ENCODE assay signal across 8 mouse cellular contexts in the genomic region with DNA sequence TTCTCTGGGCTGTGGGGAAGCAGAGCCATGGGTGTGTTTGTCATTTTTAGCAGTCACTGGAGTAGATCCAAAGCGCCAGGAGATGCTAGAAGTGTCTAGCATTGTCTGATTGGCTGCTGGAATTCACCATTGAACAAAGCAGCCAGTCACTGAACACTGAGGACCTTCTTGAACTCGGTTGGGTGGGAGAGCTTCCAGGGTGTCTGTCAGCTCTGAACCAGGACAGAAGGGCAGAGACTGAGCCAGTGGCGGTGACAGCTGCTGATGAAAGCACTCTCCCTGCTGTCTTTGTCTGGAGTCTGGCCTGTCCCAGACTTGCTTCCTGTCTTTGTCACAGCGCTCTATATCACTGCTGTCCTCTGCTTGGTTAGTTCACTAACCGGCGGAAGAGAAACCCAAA. TPM values are rescaled to one million over a fixed set of nuclear protein-coding genes. Genes with fewer than 3 reads are reported as not detected.
A peak's percentile ranks its signal among the peaks of the same experiment; 100 is the strongest.
DNase-seq lines count a peak whose midpoint lies in the region; ATAC-seq and TF ChIP-seq lines count a peak whose summit lies in the region.

No protein-coding gene starts in this region.

- H3K4me3 ChIP-seq in embryonic facial prominence, embryonic 11.5 days (ENCODE audit: low read depth, low read length), result no peak overlapping the region
- H3K4me3 ChIP-seq in heart, embryonic 15.5 days, result no peak overlapping the region
- no peak overlapping the region for H3K4me3 ChIP-seq in kidney, postnatal 0 days (replicated peaks; ENCODE audit: low read depth, low read length)

- H3K9ac ChIP-seq in embryonic facial prominence, embryonic 11.5 days (replicated peaks; ENCODE audit: low read length), result no peak overlapping the region
- no peak overlapping the region for H3K9ac ChIP-seq in heart, embryonic 15.5 days
- no peak overlapping the region for H3K9ac ChIP-seq in kidney, postnatal 0 days (ENCODE audit: low read depth, low read length)

- no peak for DNase-seq in cerebellum, adult 8-10 months
- peak; percentile 24 for DNase-seq in embryonic facial prominence, embryonic 11.5 days (ENCODE audit: low spot score)
- peak; percentile 95 for DNase-seq in kidney, postnatal 0 days (ENCODE audit: low spot score)
- peak; percentile 61 for DNase-seq in lung, postnatal 25 days (ENCODE audit: low spot score)
- DNase-seq in yolk sac, embryonic 10.5 days (ENCODE audit: low spot score), result peak; percentile 35
- no peak for DNase-seq in urinary bladder, postnatal 10 days (ENCODE audit: low spot score)

- no peaks in the 10 kb centered on the region for H3K27me3 ChIP-seq in embryonic facial prominence, embryonic 11.5 days (ENCODE audit: control insufficient read depth, insufficient read depth, low read length)
- no peaks in the 10 kb centered on the region for H3K27me3 ChIP-seq in heart, embryonic 15.5 days
- H3K27me3 ChIP-seq in kidney, postnatal 0 days (ENCODE audit: insufficient read depth, low read length), result no peaks in the 10 kb centered on the region

- no peak for TF ChIP-seq CTCF in kidney, postnatal 0 days (IDR thresholded peaks at IDR 0.05; ENCODE audit: low read depth)

- WGBS in embryonic facial prominence, embryonic 11.5 days, result 43% methylated on average over 6 of the region's 6 CpGs
- 13% methylated on average over 6 of the region's 6 CpGs for WGBS in heart, embryonic 15.5 days
- 13% methylated on average over 6 of the region's 6 CpGs for WGBS in kidney, postnatal 0 days

- ATAC-seq in cerebellum, adult (ENCODE audit: insufficient number of reproducible peaks, low FRiP score, low TSS enrichment), result 0 out of 2 replicates have a peak, but pooled peaks have one; percentile 16
- peak; percentile 61 for ATAC-seq in embryonic facial prominence, embryonic 11.5 days (replicated peaks; ENCODE audit: insufficient number of reproducible peaks, low FRiP score, low TSS enrichment, low read depth)
- ATAC-seq in heart, embryonic 15.5 days (replicated peaks; ENCODE audit: insufficient number of reproducible peaks, insufficient read depth, low FRiP score, low read depth), result peak; percentile 85
- ATAC-seq in kidney, postnatal 0 days (replicated peaks; ENCODE audit: low FRiP score, low read depth), result peak; percentile 72; the same call in 1 of the 2 replicates

- no peaks in the 10 kb centered on the region for H3K9me3 ChIP-seq in embryonic facial prominence, embryonic 11.5 days (replicated peaks; ENCODE audit: control insufficient read depth, low read length)
- H3K9me3 ChIP-seq in heart, embryonic 15.5 days (replicated peaks), result no peaks in the 10 kb centered on the region
- no peaks in the 10 kb centered on the region for H3K9me3 ChIP-seq in kidney, postnatal 0 days (replicated peaks; ENCODE audit: low read length)

- no peaks in the 10 kb centered on the region for H3K36me3 ChIP-seq in embryonic facial prominence, embryonic 11.5 days (replicated peaks; ENCODE audit: control insufficient read depth, insufficient read depth, low read depth, low read length)
- H3K36me3 ChIP-seq in heart, embryonic 15.5 days, result no peaks in the 10 kb centered on the region
- H3K36me3 ChIP-seq in kidney, postnatal 0 days (ENCODE audit: insufficient read depth, low read length), result no peaks in the 10 kb centered on the region

- no peak overlapping the region for H3K4me2 ChIP-seq in embryonic facial prominence, embryonic 11.5 days (ENCODE audit: low read depth, low read length)
- peak overlapping the region; percentile 24; the same call in 1 of the 2 replicates for H3K4me2 ChIP-seq in heart, embryonic 15.5 days
- no peak overlapping the region for H3K4me2 ChIP-seq in kidney, postnatal 0 days (ENCODE audit: low read length)

- H3K27ac ChIP-seq in embryonic facial prominence, embryonic 11.5 days (replicated peaks; ENCODE audit: low read depth, low read length), result peak overlapping the region; percentile 7
- H3K27ac ChIP-seq in heart, embryonic 15.5 days, result peak overlapping the region; percentile 86
- H3K27ac ChIP-seq in kidney, postnatal 0 days, result peak overlapping the region; percentile 76

- H3K4me1 ChIP-seq in embryonic facial prominence, embryonic 11.5 days (ENCODE audit: control insufficient read depth, insufficient read depth, low read length), result no peaks in the 10 kb centered on the region; the same call in 1 of the 2 replicates
- peaks cover 39% of the 10 kb centered on the region for H3K4me1 ChIP-seq in heart, embryonic 15.5 days (replicated peaks)
- H3K4me1 ChIP-seq in kidney, postnatal 0 days (replicated peaks; ENCODE audit: insufficient read depth, low read length), result peaks cover 4% of the 10 kb centered on the region; the same call in 1 of the 2 replicates

RNA-seq across cellular contexts. Expression of gene 2810006K23Rik, which starts 6.5 kb away (rescaled TPM):
- polyA plus RNA-seq in embryonic facial prominence, embryonic 11.5 days (2014; fragmentation: Nextera tagmentation; extraction: Ambion mirVana), result 14.7 and 15.8 TPM in 2 replicates
- polyA plus RNA-seq in heart, embryonic 15.5 days (2015; fragmentation: Nextera tagmentation; extraction: Ambion mirVana), result 17.4 and 19.0 TPM in 2 replicates
- 12.0 and 13.9 TPM in 2 replicates for polyA plus RNA-seq in kidney, postnatal 0 days (2015; fragmentation: Nextera tagmentation; extraction: Ambion mirVana)

RNA-seq across cellular contexts. Expression of gene Mphosph9, which starts 6.6 kb away (rescaled TPM):
- 14.7 and 17.4 TPM in 2 replicates for polyA plus RNA-seq in embryonic facial prominence, embryonic 11.5 days (2014; fragmentation: Nextera tagmentation; extraction: Ambion mirVana)
- polyA plus RNA-seq in heart, embryonic 15.5 days (2015; fragmentation: Nextera tagmentation; extraction: Ambion mirVana), result 10.2 TPM in 2 replicates
- polyA plus RNA-seq in kidney, postnatal 0 days (2015; fragmentation: Nextera tagmentation; extraction: Ambion mirVana), result 5.2 and 6.0 TPM in 2 replicates

RNA-seq across cellular contexts. Expression of gene Cdk2ap1, which starts 28.5 kb away (rescaled TPM):
- polyA plus RNA-seq in embryonic facial prominence, embryonic 11.5 days (2014; fragmentation: Nextera tagmentation; extraction: Ambion mirVana), result 189 and 410 TPM in 2 replicates
- polyA plus RNA-seq in heart, embryonic 15.5 days (2015; fragmentation: Nextera tagmentation; extraction: Ambion mirVana), result 87.9 and 109 TPM in 2 replicates
- 57.7 and 131 TPM in 2 replicates for polyA plus RNA-seq in kidney, postnatal 0 days (2015; fragmentation: Nextera tagmentation; extraction: Ambion mirVana)

Comparison
In these comparisons a context has a peak if more than half of its experiments do, and no peak if none do; other contexts are left out.
1. ATAC-seq: peak in every context shown above with its lines; median percentile 85 in heart, embryonic 15.5 days; 72 in kidney, postnatal 0 days; 61 in embryonic facial prominence, embryonic 11.5 days; 16 in cerebellum, adult.
2. DNase-seq: peak in embryonic facial prominence, embryonic 11.5 days (single experiment), kidney, postnatal 0 days (single experiment), lung, postnatal 25 days (single experiment) and yolk sac, embryonic 10.5 days (single experiment); none in cerebellum, adult 8-10 months (single experiment) and urinary bladder, postnatal 10 days (single experiment).
3. H3K27ac ChIP-seq: peak in every context shown above with its lines; median percentile 86 in heart, embryonic 15.5 days; 76 in kidney, postnatal 0 days; 7 in embryonic facial prominence, embryonic 11.5 days.